Mouse (Mus musculus) gastrocnemius, adult 8-10 months (tissue): ENCODE measurements around the gene Tmcc1. TPM values are rescaled to one million over a fixed set of nuclear protein-coding genes. Genes with fewer than 3 reads are reported as not detected.
"Not testable (repeated sequence)": the region's sequence is repeated elsewhere in the genome, so short reads cannot be mapped to it uniquely, and the experiment has no call there.

Source experiments
- DNase-seq, 2 experiments: peaks; one replicate each; pipeline ENCODE4 v3.0.0; 2022; ENCODE audit warnings: low spot score in 2 of 2
- total RNA-seq, 4 experiments: library from RNA; stranded (reverse); gene quantifications; 2 replicates each; pipeline ENCODE4 v1.2.4; 2022

The Tmcc1 gene
- total RNA-seq, 4 experiments from 2014 or later, result 49.2 to 71.6 (median 52.8) TPM

- DNase-seq, result no peak
Observed at GRCm38 (mm10) chr6:116147386-116147785, 45.9 kb downstream of the Tmcc1 start.

GRCm38 (mm10) chr6:116141696-116142095 is 51.6 kb downstream of the Tmcc1 start:
- DNase-seq, result no peak

GRCm38 (mm10) chr6:116140782-116141181 is 52.5 kb downstream of the Tmcc1 start:
- no peak for DNase-seq

- DNase-seq, result no peak
Observed at GRCm38 (mm10) chr6:116139143-116139856, 54.0 kb downstream of the Tmcc1 start.

- DNase-seq, result no peak
Observed at GRCm38 (mm10) chr6:116135971-116136632, 57.2 kb downstream of the Tmcc1 start.

- no peak for DNase-seq
Observed at GRCm38 (mm10) chr6:116133756-116134155, 59.5 kb downstream of the Tmcc1 start.

GRCm38 (mm10) chr6:116131771-116132170 is 61.5 kb downstream of the Tmcc1 start:
- DNase-seq, result no peak

- DNase-seq, result no peak
Observed at GRCm38 (mm10) chr6:116128710-116129109, 64.6 kb downstream of the Tmcc1 start.

GRCm38 (mm10) chr6:116127918-116128443 is 65.3 kb downstream of the Tmcc1 start:
- no peak for DNase-seq

GRCm38 (mm10) chr6:116126577-116126976 is 66.7 kb downstream of the Tmcc1 start:
- no peak for DNase-seq

GRCm38 (mm10) chr6:116122881-116123280 is 70.4 kb downstream of the Tmcc1 start:
- DNase-seq, result no peak

GRCm38 (mm10) chr6:116119669-116120068 is 73.6 kb downstream of the Tmcc1 start:
- no peak for DNase-seq

GRCm38 (mm10) chr6:116116634-116117033 is 76.7 kb downstream of the Tmcc1 start:
- not testable (repeated sequence) for DNase-seq

GRCm38 (mm10) chr6:116110588-116110987 is 82.7 kb downstream of the Tmcc1 start:
- DNase-seq, result no peak

GRCm38 (mm10) chr6:116107471-116108358 is 85.6 kb downstream of the Tmcc1 start:
- no peak for DNase-seq

GRCm38 (mm10) chr6:116106967-116107470 is 86.3 kb downstream of the Tmcc1 start:
- no peak for DNase-seq

GRCm38 (mm10) chr6:116097579-116097978 is 95.7 kb downstream of the Tmcc1 start:
- DNase-seq, result no peak

- no peak for DNase-seq
Observed at GRCm38 (mm10) chr6:116089402-116089801, 103.9 kb downstream of the Tmcc1 start.

GRCm38 (mm10) chr6:116086036-116086435 is 107.2 kb downstream of the Tmcc1 start:
- DNase-seq, result no peak

GRCm38 (mm10) chr6:116082239-116082638 is 111.0 kb downstream of the Tmcc1 start:
- DNase-seq, result no peak

GRCm38 (mm10) chr6:116081375-116081774 is 111.9 kb downstream of the Tmcc1 start:
- no peak for DNase-seq
